Mouse (Mus musculus) heart, embryonic 13.5 days (tissue): ENCODE measurements around the gene Cfc1. TPM values are rescaled to one million over a fixed set of nuclear protein-coding genes. Genes with fewer than 3 reads are reported as not detected.

ENCODE experiments used
- ATAC-seq: fragments of 200-750 bp; cut with Nextera tagmentation; 2 replicates; pipeline ENCODE4 v1.8.0; 2017; ENCODE audit warnings: moderate TSS enrichment; ENCODE audit not compliant: insufficient number of reproducible peaks, low FRiP score, low TSS enrichment; ENCODE audit errors: extremely low read depth
- H3K27ac ChIP-seq: fragments of 300-500 bp; sonication (generic); replicated peaks from 2 replicates; pipeline ENCODE4 v1.5.1; 2015; ENCODE audit warnings: moderate library complexity, mild to moderate bottlenecking, inconsistent platforms
- H3K27me3 ChIP-seq: fragments of 300-500 bp; sonication (generic); replicated peaks from 2 replicates; pipeline ENCODE4 v1.6.1; 2015; ENCODE audit warnings: mild to moderate bottlenecking, inconsistent platforms
- H3K36me3 ChIP-seq: fragments of 300-500 bp; sonication (generic); 2 replicates; pipeline ENCODE4 v1.6.1; 2015; ENCODE audit warnings: mild to moderate bottlenecking, inconsistent platforms
- H3K4me1 ChIP-seq: fragments of 300-500 bp; sonication (generic); 2 replicates; pipeline ENCODE4 v1.6.1; 2015; ENCODE audit warnings: inconsistent platforms
- H3K4me2 ChIP-seq: fragments of 300-500 bp; sonication (generic); 2 replicates; pipeline ENCODE4 v1.6.1; 2015; ENCODE audit warnings: inconsistent platforms, mild to moderate bottlenecking, moderate library complexity
- H3K4me3 ChIP-seq: fragments of 300-500 bp; sonication (generic); 2 replicates; pipeline ENCODE4 v1.5.1; 2015; ENCODE audit warnings: moderate library complexity, mild to moderate bottlenecking, inconsistent platforms
- H3K9ac ChIP-seq: fragments of 300-500 bp; sonication (generic); 2 replicates; pipeline ENCODE4 v1.6.1; 2015; ENCODE audit warnings: inconsistent platforms, mild to moderate bottlenecking, moderate library complexity
- H3K9me3 ChIP-seq: fragments of 300-500 bp; sonication (generic); 2 replicates; pipeline ENCODE4 v1.6.1; 2016; ENCODE audit warnings: inconsistent platforms
- WGBS: fragments of 180-500 bp; shearing (Covaris S2); methylation state at CpG from one replicate; pipeline ENCODE4 v1.1.7; 2015; ENCODE audit warnings: mixed read lengths; 5-methylcytosine and 5-hydroxymethylcytosine counted together
- polyA plus RNA-seq: library from polyadenylated mRNA; unstranded; fragments of >200 nt; fragmentation: Nextera tagmentation; extraction: Ambion mirVana; gene quantifications from 2 replicates; pipeline ENCODE4 v1.2.1, GENCODE M21; 2015

The Cfc1 gene
- polyA plus RNA-seq, 1 experiment from 2014 or later = 0.28 TPM

DNA sequence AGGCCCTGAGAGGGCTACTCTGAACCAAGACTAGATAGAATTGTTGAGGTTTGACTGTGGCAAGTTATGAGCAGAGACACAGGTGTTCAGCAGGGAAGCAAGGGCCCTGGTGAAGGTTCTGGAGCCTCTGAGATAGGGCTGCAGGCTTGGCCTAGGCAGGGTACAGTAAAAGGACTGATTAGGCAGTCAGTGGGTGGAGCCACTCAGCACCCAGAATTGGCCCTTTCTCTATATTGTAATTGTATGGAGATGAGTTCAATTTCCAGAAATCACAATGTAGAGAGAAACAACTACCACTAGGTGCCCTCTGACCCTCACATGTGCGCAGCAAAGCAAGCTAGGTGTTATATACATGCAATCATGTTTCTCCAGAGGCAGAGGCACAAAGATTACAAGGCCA, 18.2 kb downstream of the Cfc1 start:
- WGBS = 89% methylated on average over 1 of the region's 1 CpGs
- H3K9me3 ChIP-seq = no peaks in the 10 kb centered on the region
- no peak for ATAC-seq

DNA sequence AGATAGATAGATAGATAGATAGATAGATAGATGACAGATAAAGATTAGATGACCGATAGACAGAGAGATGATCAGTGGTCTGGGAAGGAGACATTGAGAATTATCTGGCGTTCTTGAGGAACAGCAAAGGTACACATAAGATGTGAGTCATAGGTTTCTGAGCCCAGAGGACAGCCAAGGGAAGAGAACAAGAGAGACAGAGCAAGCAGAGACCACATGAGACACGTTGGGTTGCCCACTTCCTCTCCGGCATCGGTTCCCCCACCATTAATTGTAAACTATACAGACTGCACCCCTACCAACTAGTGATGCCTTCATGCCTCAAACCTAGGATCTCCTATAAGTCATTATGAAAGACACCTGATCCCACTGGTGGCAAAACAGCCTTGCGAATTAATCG, 18.8 kb downstream of the Cfc1 start:
- H3K27ac ChIP-seq = no peak overlapping the region
- H3K9me3 ChIP-seq = no peaks in the 10 kb centered on the region
- no peak overlapping the region for H3K4me3 ChIP-seq
- no peak for ATAC-seq
- no peaks in the 10 kb centered on the region for H3K36me3 ChIP-seq
- H3K4me2 ChIP-seq = no peak overlapping the region
- H3K4me1 ChIP-seq = no peaks in the 10 kb centered on the region
- H3K9ac ChIP-seq = no peak overlapping the region
- 82% methylated on average over 7 of the region's 7 CpGs for WGBS
- no peaks in the 10 kb centered on the region for H3K27me3 ChIP-seq

More for the DNA sequence above, 18.2 kb downstream of the Cfc1 start:
- Histone ChIP-seq H3K4me3 (no peak overlapping the region), H3K36me3 (no peaks in the 10 kb centered on the region), H3K27me3 (no peaks in the 10 kb centered on the region), H3K4me1 (no peaks in the 10 kb centered on the region), H3K27ac (no peak overlapping the region), H3K9ac (no peak overlapping the region), H3K4me2 (no peak overlapping the region)

DNA sequence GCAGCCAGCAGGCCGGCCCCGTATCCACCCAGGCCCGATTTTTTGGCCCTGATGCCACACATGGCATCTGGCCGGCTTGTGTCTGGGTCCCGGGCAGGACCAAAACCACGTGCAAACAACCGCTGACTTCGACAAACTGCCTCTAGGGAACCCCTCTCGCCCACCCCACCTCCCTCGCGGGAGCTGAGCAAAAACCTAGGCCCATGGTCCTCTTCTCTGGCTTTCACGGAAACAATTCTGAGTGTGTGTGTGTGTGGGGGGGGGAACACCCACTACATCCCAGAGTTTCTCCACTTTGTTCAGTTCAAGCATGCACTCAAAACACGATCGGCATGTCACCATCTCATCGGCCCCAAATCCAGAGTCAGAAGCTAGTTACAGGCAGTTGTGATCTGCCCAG, 25.4 kb downstream of the Cfc1 start, which contains the start of gene Prss40:
TSS of gene Prss40 (minus strand) at position 101 of the 400 bp plus-strand sequence.
- Histone ChIP-seq H3K9me3 (no peaks in the 10 kb centered on the region), H3K4me1 (no peaks in the 10 kb centered on the region), H3K4me3 (no peak within 1 kb of the TSS), H3K9ac (no peak within 1 kb of the TSS), H3K27ac (no peak within 1 kb of the TSS), H3K27me3 (no peaks in the 10 kb centered on the region), H3K4me2 (no peak within 1 kb of the TSS), H3K36me3 (no peaks in the 10 kb centered on the region)
- WGBS = 80% methylated on average over 15 of the region's 15 CpGs
- ATAC-seq = no peak

DNA sequence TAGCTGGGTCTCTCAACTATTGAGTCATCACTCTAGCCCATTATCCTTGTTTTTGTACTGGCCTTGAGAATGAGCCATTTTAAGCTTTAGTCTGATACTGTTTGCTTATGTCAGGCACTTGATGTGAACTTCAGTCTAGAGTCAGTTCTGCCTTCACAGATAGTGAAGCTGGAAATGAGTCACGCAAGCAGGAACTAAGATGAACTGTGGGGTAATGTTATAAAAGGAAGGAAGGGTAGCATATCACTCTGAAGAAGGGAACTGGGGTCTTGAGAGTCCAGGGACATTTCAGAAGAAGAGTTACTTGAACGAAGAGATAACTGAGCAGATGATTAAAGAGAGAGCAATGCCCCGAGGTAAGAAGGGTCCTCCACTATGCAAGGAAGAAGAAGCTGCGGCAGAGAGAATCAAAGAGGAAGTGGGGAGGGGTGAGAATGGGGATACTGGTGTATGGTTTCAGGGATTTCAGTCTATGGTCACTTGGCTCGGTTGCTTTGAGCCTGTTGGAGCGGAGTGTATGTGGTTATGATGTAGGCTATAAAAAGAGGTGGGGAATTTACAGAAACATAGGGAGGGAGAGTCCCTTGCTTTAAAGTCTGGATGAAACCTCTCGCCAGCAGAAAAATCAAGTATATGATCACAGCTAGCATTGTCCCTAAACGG, 29.1 kb downstream of the Cfc1 start:
- Histone ChIP-seq H3K4me3 (no peak overlapping the region), H3K9me3 (peaks cover 4% of the 10 kb centered on the region; the same call in 1 of the 2 replicates), H3K4me1 (no peaks in the 10 kb centered on the region), H3K27ac (no peak overlapping the region), H3K9ac (no peak overlapping the region), H3K4me2 (no peak overlapping the region), H3K36me3 (no peaks in the 10 kb centered on the region), H3K27me3 (no peaks in the 10 kb centered on the region)
- no peak for ATAC-seq
- WGBS = 65% methylated on average over 8 of the region's 8 CpGs

DNA sequence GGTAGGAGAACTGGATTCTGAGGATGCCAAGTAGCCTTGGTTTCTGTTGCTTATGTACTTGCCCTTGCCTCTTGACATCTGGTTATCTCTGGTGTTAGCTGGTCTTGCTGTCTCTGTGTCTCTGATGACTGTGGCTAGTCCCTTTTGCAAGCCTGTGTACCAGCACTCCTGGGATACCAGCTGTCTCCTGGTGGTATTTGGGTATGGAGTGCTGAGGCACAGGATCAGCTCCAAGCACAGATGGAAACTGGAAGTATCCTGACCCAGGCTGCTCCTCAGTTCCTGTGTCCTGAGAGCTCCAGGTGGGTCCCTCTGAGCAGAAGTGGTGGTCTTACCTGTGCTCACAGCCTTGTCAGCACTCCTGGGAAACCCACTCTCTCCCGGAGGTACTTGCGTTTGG, 32.7 kb downstream of the Cfc1 start:
- Histone ChIP-seq H3K9ac (no peak overlapping the region), H3K27ac (no peak overlapping the region), H3K4me1 (no peaks in the 10 kb centered on the region), H3K4me3 (no peak overlapping the region), H3K4me2 (no peak overlapping the region), H3K27me3 (no peaks in the 10 kb centered on the region), H3K9me3 (peaks cover 4% of the 10 kb centered on the region; the same call in 1 of the 2 replicates), H3K36me3 (no peaks in the 10 kb centered on the region)
- 91% methylated on average over 2 of the region's 2 CpGs for WGBS
- no peak for ATAC-seq

DNA sequence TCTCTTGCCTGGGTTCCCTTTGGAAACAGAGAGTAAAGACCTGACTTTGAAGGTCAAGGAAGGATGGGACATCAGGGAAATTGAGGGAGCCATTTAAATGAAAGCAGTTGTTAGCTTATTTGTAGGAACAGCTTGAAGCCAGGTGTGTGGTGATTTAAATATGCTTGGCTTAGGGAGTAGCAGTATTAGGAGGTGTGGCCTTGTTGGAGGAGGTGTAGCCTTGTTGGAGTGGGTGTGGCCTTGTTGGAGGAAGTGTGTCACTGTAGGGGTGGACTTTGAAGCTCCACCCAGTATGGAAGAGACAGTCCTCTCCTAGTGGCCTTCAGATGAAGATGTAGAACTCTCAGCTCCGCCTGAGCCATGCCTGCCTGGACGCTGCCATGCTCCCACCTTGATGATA, 34.4 kb downstream of the Cfc1 start:
- Histone ChIP-seq H3K4me3 (no peak overlapping the region), H3K9ac (no peak overlapping the region), H3K27ac (no peak overlapping the region), H3K4me1 (no peaks in the 10 kb centered on the region), H3K9me3 (peaks cover 4% of the 10 kb centered on the region; the same call in 1 of the 2 replicates), H3K27me3 (no peaks in the 10 kb centered on the region), H3K4me2 (no peak overlapping the region), H3K36me3 (no peaks in the 10 kb centered on the region)
- no peak for ATAC-seq
- WGBS = 82% methylated on average over 2 of the region's 2 CpGs

DNA sequence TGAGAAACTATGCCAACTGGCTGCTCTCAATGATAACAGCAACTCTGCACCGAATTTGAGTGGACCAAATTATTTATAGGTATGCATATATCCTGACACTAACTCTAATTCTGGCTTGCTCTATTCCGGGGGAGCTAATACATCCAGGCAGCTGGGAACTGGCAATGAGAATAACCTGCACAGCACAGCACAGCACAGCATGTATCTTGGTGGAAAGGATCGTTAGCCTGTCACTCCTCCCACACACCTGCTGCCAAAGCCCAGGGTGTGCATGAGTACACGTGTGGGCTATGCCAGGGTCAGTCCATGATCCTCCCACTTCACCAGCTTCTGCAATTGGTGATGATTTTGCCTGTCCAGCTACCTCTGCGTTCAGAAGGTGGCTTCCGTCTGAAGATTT, 36.0 kb downstream of the Cfc1 start:
- no peak for ATAC-seq
- peaks cover 4% of the 10 kb centered on the region; the same call in 1 of the 2 replicates for H3K9me3 ChIP-seq

DNA sequence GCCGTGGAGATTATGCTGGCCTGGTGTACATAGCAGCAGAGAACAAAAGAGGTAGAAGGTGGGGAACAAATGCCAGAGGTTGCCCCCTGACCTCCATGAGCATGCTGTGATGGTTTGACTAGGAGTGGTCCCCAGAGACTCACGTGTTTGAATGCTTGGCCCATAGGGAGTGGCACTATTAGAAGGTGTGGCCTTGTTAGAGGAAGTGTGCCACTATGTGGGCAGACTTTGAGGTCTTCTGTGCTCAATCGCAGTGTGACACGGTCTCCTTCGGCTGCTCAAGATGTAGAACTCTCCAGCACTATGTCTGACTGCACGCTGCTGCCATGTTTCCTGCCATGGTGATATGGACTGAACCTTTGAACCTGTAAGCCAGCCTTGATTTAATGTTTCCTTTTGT, 37.8 kb downstream of the Cfc1 start:
- Histone ChIP-seq H3K9ac (no peak overlapping the region), H3K4me1 (no peaks in the 10 kb centered on the region), H3K9me3 (no peaks in the 10 kb centered on the region), H3K4me3 (no peak overlapping the region), H3K27me3 (peaks cover 11% of the 10 kb centered on the region), H3K36me3 (no peaks in the 10 kb centered on the region), H3K27ac (no peak overlapping the region), H3K4me2 (no peak overlapping the region)
- ATAC-seq = no peak
- WGBS = 76% methylated on average over 6 of the region's 6 CpGs

More for the DNA sequence above, 36.0 kb downstream of the Cfc1 start:
- Histone ChIP-seq H3K27me3 (no peaks in the 10 kb centered on the region), H3K27ac (no peak overlapping the region), H3K4me3 (no peak overlapping the region), H3K36me3 (no peaks in the 10 kb centered on the region), H3K9ac (no peak overlapping the region), H3K4me1 (no peaks in the 10 kb centered on the region), H3K4me2 (no peak overlapping the region)
- 68% methylated on average over 6 of the region's 6 CpGs for WGBS

DNA sequence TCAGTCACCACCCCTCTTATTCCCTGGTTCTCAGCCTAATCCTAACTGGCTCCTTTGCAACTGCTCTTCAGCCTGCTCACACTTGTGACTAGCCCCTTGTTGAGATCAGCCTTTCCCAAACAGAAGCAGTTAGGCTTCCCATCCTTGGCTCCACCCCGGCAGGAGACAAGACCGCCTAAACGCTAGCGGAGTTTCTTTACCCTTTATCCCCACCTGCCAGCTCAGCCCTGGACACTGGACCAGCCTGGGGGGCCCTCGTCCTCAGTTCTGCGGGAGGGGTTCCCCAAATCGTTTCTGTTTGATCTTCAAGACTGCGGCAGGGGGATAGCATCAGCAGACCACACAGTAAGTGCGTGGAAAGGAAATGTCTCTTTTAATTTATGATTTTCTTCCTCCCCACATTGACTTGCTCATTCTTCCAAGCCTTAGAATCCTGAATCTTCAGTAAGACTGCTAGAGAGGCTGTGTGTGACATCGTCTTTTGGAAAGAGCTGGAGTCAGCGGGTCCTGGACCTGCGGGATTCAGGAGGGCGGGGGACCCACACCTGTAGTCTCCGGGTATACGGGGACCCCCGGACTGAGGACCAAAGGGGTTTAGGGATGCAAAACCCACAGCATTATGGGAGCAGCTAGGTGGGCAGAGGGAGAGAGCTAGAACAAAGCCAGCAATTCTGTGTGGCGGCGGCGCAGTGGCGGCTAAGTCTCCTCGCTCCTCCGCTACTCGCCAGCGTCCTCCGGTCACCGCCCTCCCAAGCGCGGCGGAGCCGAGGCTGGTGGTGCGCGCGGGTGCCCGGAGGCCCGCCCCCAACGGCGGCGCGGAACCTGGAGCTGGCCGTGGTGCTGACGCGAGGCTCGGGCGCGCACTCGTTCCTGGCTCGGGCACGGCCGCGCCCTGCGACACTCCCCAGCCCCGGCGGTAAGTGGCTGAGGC, 43.7 kb downstream of the Cfc1 start, which contains the start of gene Amer3:
TSS of gene Amer3 (plus strand) at position 807 of the 931 bp plus-strand sequence.
- WGBS = under 1% methylated on average over 53 of the region's 53 CpGs
- peaks cover 45% of the 10 kb centered on the region for H3K27me3 ChIP-seq
- peak within 1 kb of the TSS; percentile 84 for H3K4me2 ChIP-seq
- ATAC-seq = peak; percentile 31; the same call in 1 of the 2 replicates
- H3K9ac ChIP-seq = peak within 1 kb of the TSS; percentile 72
- peak within 1 kb of the TSS; percentile 55 for H3K4me3 ChIP-seq
- peaks cover 11% of the 10 kb centered on the region for H3K4me1 ChIP-seq
- no peak within 1 kb of the TSS for H3K27ac ChIP-seq
- H3K9me3 ChIP-seq = no peaks in the 10 kb centered on the region
- no peaks in the 10 kb centered on the region for H3K36me3 ChIP-seq

DNA sequence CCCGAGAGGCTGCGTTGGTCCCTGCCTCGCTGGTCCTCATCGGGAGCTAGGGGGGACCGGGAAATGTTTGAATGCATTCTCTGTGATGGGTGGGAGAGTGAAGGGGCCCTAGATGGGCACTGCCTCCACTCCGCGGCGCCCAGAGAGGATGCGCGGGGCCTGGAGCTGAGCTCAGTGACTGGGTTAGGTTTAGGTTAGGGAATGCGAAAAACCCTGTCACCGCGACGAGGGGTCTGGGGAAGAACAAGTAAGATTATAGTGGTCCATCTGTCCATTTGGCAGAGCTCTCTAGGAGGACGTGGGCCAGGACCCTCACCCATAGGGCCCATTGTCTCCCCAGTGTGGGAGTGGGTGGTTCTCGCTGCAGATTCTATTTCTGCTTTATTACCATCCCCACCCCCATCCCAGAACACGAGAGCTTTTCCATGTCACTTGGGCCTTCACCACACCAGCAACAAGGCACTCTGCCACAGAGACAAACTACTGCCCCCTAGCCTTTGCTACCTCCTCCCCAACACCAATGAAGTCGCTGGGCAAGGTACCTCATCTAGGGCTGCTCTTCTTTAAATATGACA, 44.4 kb downstream of the Cfc1 start:
- H3K4me3 ChIP-seq = peak overlapping the region; percentile 55
- peak overlapping the region; percentile 84 for H3K4me2 ChIP-seq
- H3K36me3 ChIP-seq = no peaks in the 10 kb centered on the region
- H3K9ac ChIP-seq = no peak overlapping the region
- WGBS = 2% methylated on average over 18 of the region's 18 CpGs
- H3K9me3 ChIP-seq = no peaks in the 10 kb centered on the region
- H3K4me1 ChIP-seq = peaks cover 11% of the 10 kb centered on the region
- peaks cover 45% of the 10 kb centered on the region for H3K27me3 ChIP-seq
- no peak overlapping the region for H3K27ac ChIP-seq
- no peak for ATAC-seq

DNA sequence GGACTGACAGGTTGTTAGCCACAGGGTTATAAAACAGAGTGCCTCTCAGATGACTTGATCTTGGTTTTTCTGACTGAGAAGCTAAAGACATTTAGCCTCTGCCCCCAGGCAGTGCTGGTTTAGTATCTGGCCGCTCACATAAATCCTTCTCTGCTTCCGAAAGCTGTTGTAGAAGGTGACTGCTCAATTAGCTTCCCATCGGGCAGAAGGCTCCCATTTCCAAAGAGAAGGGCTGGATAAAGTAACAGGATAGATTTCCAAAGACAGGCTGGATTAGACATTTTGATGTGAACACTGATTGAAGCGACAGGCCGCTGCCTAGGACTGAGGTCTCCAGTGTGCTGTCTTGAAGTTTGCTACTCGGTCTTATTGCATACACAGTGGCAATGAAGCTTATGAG, 46.8 kb downstream of the Cfc1 start:
- H3K4me2 ChIP-seq = no peak overlapping the region
- WGBS = 74% methylated on average over 6 of the region's 6 CpGs
- H3K4me3 ChIP-seq = no peak overlapping the region
- H3K4me1 ChIP-seq = peaks cover 11% of the 10 kb centered on the region
- no peak overlapping the region for H3K9ac ChIP-seq
- peaks cover 41% of the 10 kb centered on the region for H3K27me3 ChIP-seq
- no peaks in the 10 kb centered on the region for H3K9me3 ChIP-seq
- ATAC-seq = no peak
- no peaks in the 10 kb centered on the region for H3K36me3 ChIP-seq
- H3K27ac ChIP-seq = no peak overlapping the region
